Mouse (Mus musculus): ENCODE data around the gene Fat1. TPM values are rescaled to one million over a fixed set of nuclear protein-coding genes. Genes with fewer than 3 reads are reported as not detected.

The Fat1 gene
- polyA plus RNA-seq, 2 experiments = 0.98 to 1.3 TPM

DNA sequence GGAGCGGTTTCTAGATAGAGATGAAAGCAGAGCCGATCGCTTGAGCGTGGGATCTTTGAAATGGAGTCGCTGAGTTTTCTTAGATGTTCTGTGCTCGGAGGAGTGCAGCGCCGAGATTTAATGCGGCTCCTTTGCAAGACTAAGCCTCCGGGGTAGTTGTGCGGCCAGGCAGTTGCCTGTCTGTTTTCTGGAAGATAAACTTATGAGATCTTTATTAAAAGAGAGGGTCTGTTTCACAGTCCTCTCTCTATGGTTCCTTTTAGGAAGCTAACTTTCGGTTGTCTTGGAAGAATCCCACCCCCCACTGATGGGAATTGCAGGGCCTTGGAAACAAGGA is 3.4 kb downstream of the Fat1 start:
- Histone ChIP-seq H3K9me3 (ENCODE audit: control insufficient read depth, low read length) (no peaks in the 10 kb centered on the region), H3K4me3 (ENCODE audit: insufficient read depth in 1 of 2, low read depth in 2 of 2, low read length in 2 of 2) (peak overlapping the region; percentile 52 to 70), H3K9ac (replicated peaks) (no peak overlapping the region), H3K4me1 (replicated peaks; ENCODE audit: control insufficient read depth in 2 of 2, insufficient read depth in 2 of 2, low read length in 1 of 2) (no peaks in the 10 kb centered on the region), H3K27ac (no peak overlapping the region), H3K36me3 (replicated peaks; ENCODE audit: control insufficient read depth, insufficient read depth, low read depth) (no peaks in the 10 kb centered on the region), H3K4me2 (ENCODE audit: low read depth) (peak overlapping the region; percentile 45), H3K27me3 (ENCODE audit: control insufficient read depth, insufficient read depth, low read length) (peaks cover 46% of the 10 kb centered on the region)
- ATAC-seq (ENCODE audit: insufficient read depth) (no peak), DNase-seq (ENCODE audit: low read depth in 3 of 3, low spot score in 3 of 3) (no peak)
- WGBS (ENCODE audit: insufficient replicate concordance) = 2% methylated on average over 12 of the region's 12 CpGs
- TF ChIP-seq CTCF (IDR thresholded peaks at IDR 0.05; ENCODE audit: low read depth) (no peak), EP300 (IDR thresholded peaks at IDR 0.05; ENCODE audit: low read depth) (no peak)

DNA sequence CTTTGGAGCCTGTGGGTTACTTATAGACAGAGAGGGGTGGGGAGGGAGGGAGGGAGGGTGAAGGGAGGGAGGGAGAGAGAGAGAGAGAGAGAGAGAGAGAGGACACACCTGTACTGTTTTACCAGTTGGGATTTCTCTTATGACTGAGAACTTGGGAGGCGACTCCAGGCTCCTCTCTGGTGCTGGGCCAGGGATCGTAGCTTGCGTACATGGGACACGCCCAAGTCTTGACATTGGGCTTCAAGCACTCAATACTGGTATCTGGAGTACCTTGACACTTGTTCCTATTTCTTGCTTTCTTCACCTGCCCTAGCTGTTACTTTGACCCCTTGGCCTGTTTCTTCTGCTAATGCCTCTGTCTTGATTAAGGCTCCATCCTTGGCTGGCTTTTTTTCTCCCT is 10.3 kb downstream of the Fat1 start:
- Histone ChIP-seq H3K4me3 (ENCODE audit: insufficient read depth in 1 of 2, low read depth in 2 of 2, low read length in 2 of 2) (no peak overlapping the region), H3K36me3 (replicated peaks; ENCODE audit: control insufficient read depth, insufficient read depth, low read depth) (no peaks in the 10 kb centered on the region), H3K4me2 (ENCODE audit: low read depth) (no peak overlapping the region), H3K4me1 (replicated peaks; ENCODE audit: control insufficient read depth in 2 of 2, insufficient read depth in 2 of 2, low read length in 1 of 2) (0 out of 4 replicates have a peak, but pooled peaks cover 0 to 2% of the 10 kb centered on the region in 2 experiments), H3K9me3 (ENCODE audit: control insufficient read depth, low read length) (no peaks in the 10 kb centered on the region), H3K27ac (no peak overlapping the region), H3K27me3 (ENCODE audit: control insufficient read depth, insufficient read depth, low read length) (no peaks in the 10 kb centered on the region), H3K9ac (replicated peaks) (no peak overlapping the region)
- WGBS (ENCODE audit: insufficient replicate concordance) = 87% methylated on average over 4 of the region's 4 CpGs
- no peak for TF ChIP-seq CTCF (IDR thresholded peaks at IDR 0.05; ENCODE audit: low read depth)
- TF ChIP-seq EP300 (IDR thresholded peaks at IDR 0.05; ENCODE audit: low read depth) = no peak
- DNase-seq (ENCODE audit: low read depth in 3 of 3, low spot score in 3 of 3) (no peak), ATAC-seq (ENCODE audit: insufficient read depth) (no peak)

DNA sequence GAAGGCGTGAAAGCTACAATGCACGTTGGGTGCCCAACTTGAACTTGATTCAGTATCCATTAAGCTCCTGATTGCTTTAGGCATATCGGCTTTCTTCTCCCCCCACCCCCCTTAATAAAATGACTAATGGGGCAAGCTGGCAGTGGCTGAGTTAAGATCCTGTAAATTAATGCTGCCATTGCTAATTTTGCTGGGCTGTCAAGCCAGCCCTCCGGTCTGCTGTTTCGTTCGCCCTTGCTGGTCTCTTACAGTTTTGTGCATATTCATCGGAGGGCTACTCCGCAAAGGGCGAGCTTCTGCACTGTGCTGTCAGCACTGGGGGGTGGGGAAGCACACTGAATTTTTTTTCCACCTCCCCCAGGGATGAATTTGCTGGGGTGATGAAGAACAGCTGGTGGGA is 13.3 kb downstream of the Fat1 start:
- no peak for ATAC-seq (ENCODE audit: insufficient read depth)
- Histone ChIP-seq H3K36me3 (replicated peaks; ENCODE audit: control insufficient read depth, insufficient read depth, low read depth) (no peaks in the 10 kb centered on the region), H3K4me3 (ENCODE audit: insufficient read depth in 1 of 2, low read depth in 2 of 2, low read length in 2 of 2) (no peak overlapping the region), H3K9me3 (ENCODE audit: control insufficient read depth, low read length) (no peaks in the 10 kb centered on the region), H3K4me1 (replicated peaks; ENCODE audit: control insufficient read depth in 2 of 2, insufficient read depth in 2 of 2, low read length in 1 of 2) (0 out of 4 replicates have a peak, but pooled peaks cover 0 to 2% of the 10 kb centered on the region in 2 experiments), H3K4me2 (ENCODE audit: low read depth) (no peak overlapping the region), H3K27me3 (ENCODE audit: control insufficient read depth, insufficient read depth, low read length) (no peaks in the 10 kb centered on the region), H3K9ac (replicated peaks) (no peak overlapping the region), H3K27ac (no peak overlapping the region)
- TF ChIP-seq CTCF (IDR thresholded peaks at IDR 0.05; ENCODE audit: low read depth) (no peak), EP300 (IDR thresholded peaks at IDR 0.05; ENCODE audit: low read depth) (no peak)
- no peak for DNase-seq (ENCODE audit: low read depth in 3 of 3, low spot score in 3 of 3)
- WGBS (ENCODE audit: insufficient replicate concordance) = 77% methylated on average over 9 of the region's 9 CpGs

DNA sequence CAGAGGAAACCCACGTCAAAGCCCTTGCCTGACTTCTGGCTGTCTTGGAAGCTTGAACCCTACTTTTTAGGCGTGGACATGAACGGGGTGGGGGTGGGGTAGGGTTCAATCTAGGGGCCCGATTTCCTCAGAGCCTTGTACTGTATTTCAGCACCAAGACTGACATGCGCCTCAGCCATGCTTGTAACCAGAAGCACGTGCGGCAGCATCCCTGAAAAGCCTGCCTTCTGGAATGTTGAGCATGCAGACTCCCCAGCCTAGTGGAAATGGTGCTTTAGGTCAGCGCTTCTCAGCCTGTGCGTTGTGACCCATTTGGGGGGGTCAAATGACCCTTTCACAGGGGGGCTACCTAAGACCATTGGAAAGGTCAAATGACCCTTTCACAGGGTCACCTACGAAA is 25.2 kb downstream of the Fat1 start:
- H3K4me1 ChIP-seq (replicated peaks; ENCODE audit: control insufficient read depth in 2 of 2, insufficient read depth in 2 of 2, low read length in 1 of 2) = no peaks in the 10 kb centered on the region
- no peak overlapping the region for H3K27ac ChIP-seq
- 57% methylated on average over 10 of the region's 10 CpGs for WGBS (ENCODE audit: insufficient replicate concordance)
- TF ChIP-seq EP300 (IDR thresholded peaks at IDR 0.05; ENCODE audit: low read depth) (no peak), CTCF (IDR thresholded peaks at IDR 0.05; ENCODE audit: low read depth) (no peak)
- H3K9ac ChIP-seq (replicated peaks) = no peak overlapping the region
- no peak overlapping the region for H3K4me3 ChIP-seq (ENCODE audit: insufficient read depth in 1 of 2, low read depth in 2 of 2, low read length in 2 of 2)
- DNase-seq (ENCODE audit: low read depth in 3 of 3, low spot score in 3 of 3) (no peak), ATAC-seq (ENCODE audit: insufficient read depth) (no peak)
- no peak overlapping the region for H3K4me2 ChIP-seq (ENCODE audit: low read depth)
- H3K9me3 ChIP-seq (ENCODE audit: control insufficient read depth, low read length) = no peaks in the 10 kb centered on the region
- no peaks in the 10 kb centered on the region for H3K27me3 ChIP-seq (ENCODE audit: control insufficient read depth, insufficient read depth, low read length)
- H3K36me3 ChIP-seq (replicated peaks; ENCODE audit: control insufficient read depth, insufficient read depth, low read depth) = no peaks in the 10 kb centered on the region

DNA sequence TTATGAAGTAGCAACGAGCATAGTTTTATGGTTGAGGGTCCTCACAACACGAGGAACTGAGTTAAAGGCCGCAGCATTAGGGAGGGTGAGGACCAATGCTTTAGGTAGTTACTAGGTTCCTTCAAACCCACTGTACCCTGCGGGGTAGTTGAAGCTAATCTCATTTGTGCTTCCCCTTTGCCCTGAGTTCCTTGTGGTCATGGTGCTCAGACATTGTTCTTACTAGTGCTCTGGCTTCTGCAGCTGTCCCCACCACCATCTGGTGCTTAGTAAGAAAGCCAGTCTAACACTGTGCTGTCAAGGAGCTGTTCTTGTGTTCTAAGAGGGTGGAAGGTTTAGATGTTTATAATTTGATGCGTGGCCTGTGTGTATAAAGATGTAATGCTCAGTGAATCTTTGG is 25.7 kb downstream of the Fat1 start:
- DNase-seq (ENCODE audit: low read depth in 3 of 3, low spot score in 3 of 3) (no peak), ATAC-seq (ENCODE audit: insufficient read depth) (no peak)
- H3K36me3 ChIP-seq (replicated peaks; ENCODE audit: control insufficient read depth, insufficient read depth, low read depth) = no peaks in the 10 kb centered on the region
- no peaks in the 10 kb centered on the region for H3K27me3 ChIP-seq (ENCODE audit: control insufficient read depth, insufficient read depth, low read length)
- no peak overlapping the region for H3K9ac ChIP-seq (replicated peaks)
- no peak overlapping the region for H3K4me3 ChIP-seq (ENCODE audit: insufficient read depth in 1 of 2, low read depth in 2 of 2, low read length in 2 of 2)
- H3K9me3 ChIP-seq (ENCODE audit: control insufficient read depth, low read length) = no peaks in the 10 kb centered on the region
- H3K4me1 ChIP-seq (replicated peaks; ENCODE audit: control insufficient read depth in 2 of 2, insufficient read depth in 2 of 2, low read length in 1 of 2) = no peaks in the 10 kb centered on the region
- TF ChIP-seq CTCF (IDR thresholded peaks at IDR 0.05; ENCODE audit: low read depth) = no peak
- no peak for TF ChIP-seq EP300 (IDR thresholded peaks at IDR 0.05; ENCODE audit: low read depth)
- H3K4me2 ChIP-seq (ENCODE audit: low read depth) = no peak overlapping the region
- WGBS (ENCODE audit: insufficient replicate concordance) = 49% methylated on average over 5 of the region's 5 CpGs
- no peak overlapping the region for H3K27ac ChIP-seq
